Mouse (Mus musculus) CH12.LX (cell line): ENCODE results near the gene Fam198a. TPM values are rescaled to one million over a fixed set of nuclear protein-coding genes. Genes with fewer than 3 reads are reported as not detected.

ENCODE experiments used
- DNase-seq: peaks from one replicate; pipeline ENCODE4 v3.0.0-alpha.2; 2013; ENCODE audit errors: extremely low read depth
- H3K27ac ChIP-seq: 2 replicates; pipeline ENCODE4 v1.5.1; 2012; ENCODE audit warnings: low read depth, mild to moderate bottlenecking, control low read depth, moderate library complexity; ENCODE audit not compliant: insufficient read depth
- H3K27me3 ChIP-seq: replicated peaks from 2 replicates; pipeline ENCODE3; 2012; ENCODE audit warnings: inconsistent platforms
- H3K36me3 ChIP-seq, 2 experiments: replicated peaks in 1 of 2; 2 replicates each; pipeline versions ENCODE3 to v1.6.1; 2012; ENCODE audit warnings: inconsistent platforms in 1 of 2, low read length in 1 of 2, mild to moderate bottlenecking in 1 of 2, mixed read lengths in 1 of 2, moderate library complexity in 1 of 2; ENCODE audit not compliant: control insufficient read depth in 1 of 2, insufficient read depth in 1 of 2
- H3K4me1 ChIP-seq, 2 experiments: 2 replicates each; pipeline ENCODE4 v1.6.1; 2012; ENCODE audit warnings: inconsistent platforms in 1 of 2, moderate library complexity in 1 of 2; ENCODE audit not compliant: insufficient read depth in 2 of 2, control insufficient read depth in 1 of 2
- H3K4me2 ChIP-seq: 2 replicates; pipeline ENCODE4 v1.6.1; 2012; ENCODE audit warnings: low read depth, mild to moderate bottlenecking, control low read depth; ENCODE audit not compliant: poor library complexity, insufficient read depth, severe bottlenecking
- H3K4me3 ChIP-seq, 3 experiments: fragments of 150-350 bp in 1 of 3; sonication (generic) in 1 of 3; replicated peaks in 1 of 3; 2 replicates each; pipeline versions ENCODE3 to v1.5.1; 2011 to 2012; ENCODE audit warnings: low read depth in 2 of 3, low read length in 2 of 3, mild to moderate bottlenecking in 2 of 3, moderate library complexity in 2 of 3, control low read depth in 1 of 3, improper control_type of control experiment in 1 of 3, inconsistent platforms in 1 of 3, mixed read lengths in 1 of 3; ENCODE audit not compliant: poor library complexity in 1 of 3
- H3K79me2 ChIP-seq: replicated peaks from 2 replicates; pipeline ENCODE4 v1.6.1; 2012; ENCODE audit warnings: mild to moderate bottlenecking, moderate library complexity; ENCODE audit not compliant: control insufficient read depth, poor library complexity, insufficient read depth, severe bottlenecking; ENCODE audit errors: extremely low read depth
- H3K9ac ChIP-seq: 2 replicates; pipeline ENCODE4 v1.6.1; 2012; ENCODE audit warnings: low read depth, mild to moderate bottlenecking, control low read depth, moderate library complexity; ENCODE audit not compliant: insufficient read depth
- H3K9me3 ChIP-seq: replicated peaks from 2 replicates; pipeline ENCODE3; 2012; ENCODE audit warnings: low read length, inconsistent platforms, mixed read lengths
- BHLHE40 ChIP-seq: IDR thresholded peaks from 2 replicates; pipeline ENCODE4 v1.6.1; 2011; ENCODE audit warnings: mild to moderate bottlenecking, low read depth, low read length, improper control_type of control experiment
- CHD1 ChIP-seq: IDR thresholded peaks from 2 replicates; pipeline ENCODE4 v1.6.1; 2012; ENCODE audit warnings: low read depth, low read length, improper control_type of control experiment, inconsistent platforms
- CHD2 ChIP-seq: IDR thresholded peaks from 2 replicates; pipeline ENCODE4 v1.6.1; 2011; ENCODE audit warnings: low read length, improper control_type of control experiment
- ELF1 ChIP-seq: IDR thresholded peaks from 2 replicates; pipeline ENCODE4 v1.6.1; 2014; ENCODE audit warnings: low read depth, mild to moderate bottlenecking, inconsistent platforms, low read length, improper control_type of control experiment
- EP300 ChIP-seq: IDR thresholded peaks from 2 replicates; pipeline ENCODE4 v1.6.1; 2011; ENCODE audit warnings: low read length, improper control_type of control experiment
- ETS1 ChIP-seq: conservative IDR thresholded peaks from 2 replicates; pipeline ENCODE4 v1.6.1; 2012; ENCODE audit warnings: low read depth, mild to moderate bottlenecking, inconsistent platforms, low read length, improper control_type of control experiment, moderate library complexity
- IRF4 ChIP-seq: IDR thresholded peaks from 2 replicates; pipeline ENCODE4 v1.6.1; 2014; ENCODE audit warnings: low read depth, mild to moderate bottlenecking, inconsistent platforms, low read length, improper control_type of control experiment
- JUN ChIP-seq: IDR thresholded peaks from 2 replicates; pipeline ENCODE4 v1.6.1; 2011; ENCODE audit warnings: low read depth, mild to moderate bottlenecking, low read length, improper control_type of control experiment, moderate library complexity; ENCODE audit not compliant: insufficient read depth
- JUND ChIP-seq: conservative IDR thresholded peaks from 2 replicates; pipeline ENCODE4 v1.6.1; 2011; ENCODE audit warnings: low read depth, low read length, improper control_type of control experiment
- KAT2A ChIP-seq: IDR thresholded peaks from 2 replicates; pipeline ENCODE4 v1.6.1; 2012; ENCODE audit warnings: low read length, improper control_type of control experiment, inconsistent platforms; ENCODE audit not compliant: insufficient replicate concordance
- MAFK ChIP-seq: IDR thresholded peaks from 2 replicates; pipeline ENCODE4 v1.6.1; 2011; ENCODE audit warnings: low read length, improper control_type of control experiment; ENCODE audit not compliant: insufficient replicate concordance
- MAX ChIP-seq: IDR thresholded peaks from 2 replicates; pipeline ENCODE4 v1.6.1; 2011; ENCODE audit warnings: low read length, improper control_type of control experiment
- MEF2A ChIP-seq: IDR thresholded peaks from 2 replicates; pipeline ENCODE4 v1.6.1; 2014; ENCODE audit warnings: low read depth, mild to moderate bottlenecking, inconsistent platforms, low read length, improper control_type of control experiment, borderline replicate concordance
- MXI1 ChIP-seq: IDR thresholded peaks from 2 replicates; pipeline ENCODE4 v1.6.1; 2011; ENCODE audit warnings: mild to moderate bottlenecking, low read depth, low read length, improper control_type of control experiment
- NELFE ChIP-seq: IDR thresholded peaks from 2 replicates; pipeline ENCODE4 v1.6.1; 2011; ENCODE audit warnings: low read depth, low read length, improper control_type of control experiment
- NRF1 ChIP-seq: IDR thresholded peaks from 2 replicates; pipeline ENCODE4 v1.6.1; 2014; ENCODE audit warnings: low read depth, mild to moderate bottlenecking, inconsistent platforms, low read length, improper control_type of control experiment, moderate library complexity
- PAX5 ChIP-seq: IDR thresholded peaks from 2 replicates; pipeline ENCODE4 v1.6.1; 2012; ENCODE audit warnings: low read length, inconsistent platforms, mixed read lengths
- POLR2A ChIP-seq: IDR thresholded peaks from 2 replicates; pipeline ENCODE4 v1.6.1; 2011; ENCODE audit warnings: low read depth, mild to moderate bottlenecking, improper control_type of control experiment, low read length
- POLR2AphosphoS2 ChIP-seq: IDR thresholded peaks from 2 replicates; pipeline ENCODE4 v1.6.1; 2011; ENCODE audit warnings: low read depth, low read length, improper control_type of control experiment
- RCOR1 ChIP-seq: conservative IDR thresholded peaks from 2 replicates; pipeline ENCODE4 v1.6.1; 2012; ENCODE audit warnings: low read depth, mild to moderate bottlenecking, inconsistent platforms, low read length, improper control_type of control experiment
- SMC3 ChIP-seq: IDR thresholded peaks from 2 replicates; pipeline ENCODE4 v1.6.1; 2011; ENCODE audit warnings: low read depth, low read length, improper control_type of control experiment
- TCF12 ChIP-seq: IDR thresholded peaks from 2 replicates; pipeline ENCODE4 v1.6.1; 2014; ENCODE audit warnings: low read depth, mild to moderate bottlenecking, inconsistent platforms, low read length, improper control_type of control experiment
- UBTF ChIP-seq: IDR thresholded peaks from 2 replicates; pipeline ENCODE4 v1.6.1; 2012; ENCODE audit warnings: low read depth, mild to moderate bottlenecking, inconsistent platforms, low read length, improper control_type of control experiment, moderate library complexity
- ZC3H11A ChIP-seq: IDR thresholded peaks from 2 replicates; pipeline ENCODE4 v1.6.1; 2012; ENCODE audit warnings: low read depth, mild to moderate bottlenecking, inconsistent platforms, low read length, improper control_type of control experiment
- ZKSCAN1 ChIP-seq: IDR thresholded peaks from 2 replicates; pipeline ENCODE4 v1.6.1; 2012; ENCODE audit warnings: low read depth, inconsistent platforms, low read length, improper control_type of control experiment, borderline replicate concordance
- ZNF384 ChIP-seq: IDR thresholded peaks from 2 replicates; pipeline ENCODE4 v1.6.1; 2012; ENCODE audit warnings: low read depth, low read length, improper control_type of control experiment, inconsistent platforms
- dilution Hi-C: fragments of 300-500 bp; cut with MboI; formaldehyde crosslinking; loops from 2 replicates; pipeline ENCODE4 v1.14.3; 2020; ENCODE audit warnings: low sequenced_read_pairs; ENCODE audit not compliant: extremely low pct_unique_long_range_greater_than_20kb, extremely low pct_ligation_motif_present
- in situ Hi-C: fragments of 300-500 bp; cut with MboI; formaldehyde crosslinking; loops from 3 replicates; pipeline ENCODE4 v1.14.3; 2019; ENCODE audit warnings: low sequenced_read_pairs, low pct_ligation_motif_present, low pct_unique_long_range_greater_than_20kb, mixed read lengths
- polyA plus RNA-seq: library from polyadenylated mRNA; unstranded; fragments of >175 nt; gene quantifications from 2 replicates; pipeline ENCODE4 v1.2.1, GENCODE M21; 2012; ENCODE audit warnings: low read depth; ENCODE audit not compliant: insufficient read length
- total RNA-seq, 2 experiments: library from RNA; depleted of rRNA; stranded (reverse); fragments of 300-350 nt in 1 of 2; fragments of >200 nt in 1 of 2; gene quantifications; 2 replicates each; pipeline ENCODE4 v1.2.3; 2012 to 2014

Gene Fam198a
- total and polyA plus RNA-seq, 3 experiments = 0.40 to 0.93 (median 0.59) TPM

DNA sequence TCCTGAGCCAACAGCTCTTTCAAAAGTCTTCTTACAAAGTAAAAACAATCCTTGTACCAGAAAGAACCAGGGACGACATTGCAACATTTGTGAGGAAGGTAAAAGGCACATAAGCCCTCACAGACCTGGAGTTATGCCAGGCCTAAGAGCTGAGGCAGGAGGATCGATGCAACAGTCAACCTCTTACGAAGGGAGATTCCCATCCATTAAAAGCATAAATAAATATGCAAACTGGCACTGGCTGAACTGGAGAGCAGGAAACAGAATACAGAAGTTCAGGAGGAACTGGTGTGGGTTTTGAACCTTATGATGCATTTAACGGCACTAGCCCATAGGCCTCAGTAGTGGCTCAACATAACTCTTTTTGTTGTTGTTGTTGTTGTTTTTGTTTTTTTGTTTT is 46.5 kb upstream of the Fam198a start:
- Histone ChIP-seq H3K79me2 (no peaks in the 10 kb centered on the region), H3K27ac (peak overlapping the region; percentile 77), H3K4me1 (peaks cover 65 to 98% of the 10 kb centered on the region in 2 experiments), H3K27me3 (no peaks in the 10 kb centered on the region), H3K4me3 (no peak overlapping the region), H3K4me2 (peak overlapping the region; percentile 21; the same call in 1 of the 2 replicates), H3K36me3 (peaks cover 0 to 25% of the 10 kb centered on the region in 2 experiments), H3K9me3 (no peaks in the 10 kb centered on the region)
- in situ Hi-C loops = loop anchor here (5.0 kb wide), 1 partner anchor 33 kb away; no protein-coding TSS in a partner anchor
- dilution Hi-C loops = no loop called here
- peak; percentile 80 for DNase-seq
- no peak for TF ChIP-seq PAX5
- no peak for TF ChIP-seq RCOR1
- no peak for TF ChIP-seq CHD1
- no peak for TF ChIP-seq SMC3
- peak; percentile 55; the same call in 1 of the 2 replicates for TF ChIP-seq IRF4
- no peak; the same call in 1 of the 2 replicates for TF ChIP-seq MEF2A
- TF ChIP-seq ZC3H11A = no peak
- no peak for TF ChIP-seq ZKSCAN1
- TF ChIP-seq ZNF384 = no peak
- TF ChIP-seq ETS1 = peak; percentile 54; the same call in 1 of the 2 replicates
- peak; percentile 40; the same call in 1 of the 2 replicates for TF ChIP-seq TCF12
- no peak for TF ChIP-seq MXI1
- peak; percentile 71 for TF ChIP-seq EP300
- TF ChIP-seq UBTF = no peak
- TF ChIP-seq NELFE = no peak
- no peak for TF ChIP-seq JUN
- TF ChIP-seq MAFK = no peak
- TF ChIP-seq KAT2A = no peak
- TF ChIP-seq POLR2A = no peak
- TF ChIP-seq JUND = no peak
- TF ChIP-seq MAX = no peak
- no peak for TF ChIP-seq CHD2
- TF ChIP-seq, all 38 proteins: peak for 4
- no peak overlapping the region for H3K9ac ChIP-seq

DNA sequence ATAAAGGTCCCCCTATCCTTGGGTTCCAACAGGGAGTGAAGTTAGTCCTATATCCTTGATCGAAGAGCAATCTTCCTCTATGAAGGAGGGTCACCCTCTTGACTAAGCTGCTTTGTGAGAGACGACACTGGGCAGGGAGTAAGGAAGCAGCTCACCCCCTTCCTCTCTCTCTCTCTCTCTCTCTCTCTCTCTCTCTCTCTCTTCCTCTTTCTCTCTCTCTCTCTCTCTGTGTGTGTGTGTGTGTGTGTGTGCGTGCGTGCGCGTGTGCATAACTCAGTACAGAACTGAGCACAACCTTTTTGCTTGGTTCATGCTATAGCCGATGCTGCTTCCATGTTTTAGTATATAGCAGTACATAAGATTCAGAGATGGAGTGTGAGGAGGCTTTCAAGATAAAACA is 45.8 kb upstream of the Fam198a start:
- H3K79me2 ChIP-seq = no peaks in the 10 kb centered on the region
- in situ Hi-C loops (loop anchor here (5.0 kb wide), 1 partner anchor 32 kb away; no protein-coding TSS in a partner anchor), dilution Hi-C loops (no loop called here)
- 0 out of 2 replicates have a peak overlapping the region, but pooled peaks have one; percentile 29 for H3K9ac ChIP-seq
- H3K36me3 ChIP-seq = peaks cover 0 to 31% of the 10 kb centered on the region in 2 experiments
- DNase-seq = no peak
- H3K27ac ChIP-seq = peak overlapping the region; percentile 77
- no peak overlapping the region for H3K4me3 ChIP-seq
- no peaks in the 10 kb centered on the region for H3K9me3 ChIP-seq
- no peaks in the 10 kb centered on the region for H3K27me3 ChIP-seq
- H3K4me1 ChIP-seq = peaks cover 70 to 98% of the 10 kb centered on the region in 2 experiments
- H3K4me2 ChIP-seq = peak overlapping the region; percentile 49; the same call in 1 of the 2 replicates
- peak; percentile 53; the same call in 1 of the 2 replicates for TF ChIP-seq MEF2A
- no peak for TF ChIP-seq POLR2AphosphoS2
- TF ChIP-seq JUND = 0 out of 2 replicates have a peak, but pooled peaks have one; percentile 16
- no peak for TF ChIP-seq MXI1
- peak; percentile 60 for TF ChIP-seq BHLHE40
- 0 out of 2 replicates have a peak, but pooled peaks have one; percentile 13 for TF ChIP-seq ELF1
- TF ChIP-seq NRF1 = 0 out of 2 replicates have a peak, but pooled peaks have one; percentile 36
- TF ChIP-seq IRF4 = peak; percentile 47; the same call in 1 of the 2 replicates
